Mouse (Mus musculus): ENCODE data around the gene Capn13. TPM values are rescaled to one million over a fixed set of nuclear protein-coding genes. Genes with fewer than 3 reads are reported as not detected.

Gene Capn13
- total and polyA plus RNA-seq, 3 experiments = 0.16 TPM; not detected in 2

GRCm38 (mm10) chr17:73390191-73391089 lies 10.2 kb downstream of the Capn13 start:
- 68% methylated on average over 7 of the region's 7 CpGs for WGBS
- Histone ChIP-seq H3K79me2 (replicated peaks; ENCODE audit: control insufficient read depth, insufficient read depth, low read length) (no peaks in the 10 kb centered on the region), H3K36me3 (ENCODE audit: control insufficient read depth, insufficient read depth, low read length) (no peaks in the 10 kb centered on the region), H3K4me3 (no peak overlapping the region), H3K27me3 (ENCODE audit: control insufficient read depth, insufficient read depth, low read length) (no peaks in the 10 kb centered on the region), H3K9ac (ENCODE audit: low read depth, low read length) (no peak overlapping the region), H3K27ac (no peak overlapping the region), H3K4me1 (ENCODE audit: control insufficient read depth, insufficient read depth, low read length) (no peaks in the 10 kb centered on the region)
- no peak for TF ChIP-seq POLR2A (IDR thresholded peaks at IDR 0.05; ENCODE audit: insufficient read depth, low read depth, low read length)
- TF ChIP-seq CTCF (IDR thresholded peaks at IDR 0.05) = no peak
- TF ChIP-seq EP300 (IDR thresholded peaks at IDR 0.05; ENCODE audit: insufficient read depth, low read depth, low read length) = no peak
- DNase-seq = no peak
- intact Hi-C loops (cut with DNase I) = no loop called here

- no peak overlapping the region for H3K4me3 ChIP-seq
- intact Hi-C loops (cut with DNase I) = no loop called here
- H3K36me3 ChIP-seq (ENCODE audit: control insufficient read depth, insufficient read depth, low read length) = no peaks in the 10 kb centered on the region
- H3K4me1 ChIP-seq (ENCODE audit: control insufficient read depth, insufficient read depth, low read length) = no peaks in the 10 kb centered on the region
- DNase-seq = no peak
- H3K79me2 ChIP-seq (replicated peaks; ENCODE audit: control insufficient read depth, insufficient read depth, low read length) = no peaks in the 10 kb centered on the region
- no peaks in the 10 kb centered on the region for H3K27me3 ChIP-seq (ENCODE audit: control insufficient read depth, insufficient read depth, low read length)
- TF ChIP-seq CTCF (IDR thresholded peaks at IDR 0.05) = no peak
- no peak for TF ChIP-seq POLR2A (IDR thresholded peaks at IDR 0.05; ENCODE audit: insufficient read depth, low read depth, low read length)
- no peak for TF ChIP-seq EP300 (IDR thresholded peaks at IDR 0.05; ENCODE audit: insufficient read depth, low read depth, low read length)
- WGBS = 87% methylated on average over 3 of the region's 3 CpGs
- no peak overlapping the region for H3K27ac ChIP-seq
- no peak overlapping the region for H3K9ac ChIP-seq (ENCODE audit: low read depth, low read length)
Measured at GRCm38 (mm10) chr17:73389336-73389735, 11.3 kb downstream of the Capn13 start.

- intact Hi-C loops (cut with DNase I) = no loop called here
- WGBS = 62% methylated on average over 2 of the region's 2 CpGs
- DNase-seq = no peak
- no peaks in the 10 kb centered on the region for H3K36me3 ChIP-seq (ENCODE audit: control insufficient read depth, insufficient read depth, low read length)
- H3K4me3 ChIP-seq = no peak overlapping the region
- H3K79me2 ChIP-seq (replicated peaks; ENCODE audit: control insufficient read depth, insufficient read depth, low read length) = no peaks in the 10 kb centered on the region
- TF ChIP-seq CTCF (IDR thresholded peaks at IDR 0.05) (no peak), POLR2A (IDR thresholded peaks at IDR 0.05; ENCODE audit: insufficient read depth, low read depth, low read length) (no peak), EP300 (IDR thresholded peaks at IDR 0.05; ENCODE audit: insufficient read depth, low read depth, low read length) (no peak)
- H3K4me1 ChIP-seq (ENCODE audit: control insufficient read depth, insufficient read depth, low read length) = no peaks in the 10 kb centered on the region
- H3K27me3 ChIP-seq (ENCODE audit: control insufficient read depth, insufficient read depth, low read length) = no peaks in the 10 kb centered on the region
- H3K27ac ChIP-seq = no peak overlapping the region
- H3K9ac ChIP-seq (ENCODE audit: low read depth, low read length) = no peak overlapping the region
Measured at GRCm38 (mm10) chr17:73386581-73386980, 14.1 kb downstream of the Capn13 start.

GRCm38 (mm10) chr17:73385940-73386339 lies 14.7 kb downstream of the Capn13 start:
- Histone ChIP-seq H3K36me3 (ENCODE audit: control insufficient read depth, insufficient read depth, low read length) (no peaks in the 10 kb centered on the region), H3K4me3 (no peak overlapping the region), H3K9ac (ENCODE audit: low read depth, low read length) (no peak overlapping the region), H3K79me2 (replicated peaks; ENCODE audit: control insufficient read depth, insufficient read depth, low read length) (no peaks in the 10 kb centered on the region), H3K27ac (no peak overlapping the region), H3K4me1 (ENCODE audit: control insufficient read depth, insufficient read depth, low read length) (no peaks in the 10 kb centered on the region), H3K27me3 (ENCODE audit: control insufficient read depth, insufficient read depth, low read length) (no peaks in the 10 kb centered on the region)
- intact Hi-C loops (cut with DNase I) = no loop called here
- WGBS = 71% methylated on average over 3 of the region's 3 CpGs
- no peak for DNase-seq
- TF ChIP-seq CTCF (IDR thresholded peaks at IDR 0.05) = no peak
- no peak for TF ChIP-seq POLR2A (IDR thresholded peaks at IDR 0.05; ENCODE audit: insufficient read depth, low read depth, low read length)
- no peak for TF ChIP-seq EP300 (IDR thresholded peaks at IDR 0.05; ENCODE audit: insufficient read depth, low read depth, low read length)

GRCm38 (mm10) chr17:73382327-73383014 lies 18.2 kb downstream of the Capn13 start:
- H3K4me3 ChIP-seq = no peak overlapping the region
- H3K9ac ChIP-seq (ENCODE audit: low read depth, low read length) = no peak overlapping the region
- intact Hi-C loops (cut with DNase I) = no loop called here
- no peaks in the 10 kb centered on the region for H3K36me3 ChIP-seq (ENCODE audit: control insufficient read depth, insufficient read depth, low read length)
- no peak for DNase-seq
- no peaks in the 10 kb centered on the region for H3K79me2 ChIP-seq (replicated peaks; ENCODE audit: control insufficient read depth, insufficient read depth, low read length)
- no peak overlapping the region for H3K27ac ChIP-seq
- H3K4me1 ChIP-seq (ENCODE audit: control insufficient read depth, insufficient read depth, low read length) = no peaks in the 10 kb centered on the region
- no peaks in the 10 kb centered on the region for H3K27me3 ChIP-seq (ENCODE audit: control insufficient read depth, insufficient read depth, low read length)
- TF ChIP-seq CTCF (IDR thresholded peaks at IDR 0.05) (no peak), EP300 (IDR thresholded peaks at IDR 0.05; ENCODE audit: insufficient read depth, low read depth, low read length) (no peak), POLR2A (IDR thresholded peaks at IDR 0.05; ENCODE audit: insufficient read depth, low read depth, low read length) (no peak)
- 69% methylated on average over 9 of the region's 9 CpGs for WGBS

- H3K4me1 ChIP-seq (ENCODE audit: control insufficient read depth, insufficient read depth, low read length) = no peaks in the 10 kb centered on the region
- H3K27ac ChIP-seq = no peak overlapping the region
- H3K27me3 ChIP-seq (ENCODE audit: control insufficient read depth, insufficient read depth, low read length) = no peaks in the 10 kb centered on the region
- no peak overlapping the region for H3K9ac ChIP-seq (ENCODE audit: low read depth, low read length)
- WGBS = 92% methylated on average over 3 of the region's 3 CpGs
- no peak for TF ChIP-seq EP300 (IDR thresholded peaks at IDR 0.05; ENCODE audit: insufficient read depth, low read depth, low read length)
- TF ChIP-seq CTCF (IDR thresholded peaks at IDR 0.05) = no peak
- TF ChIP-seq POLR2A (IDR thresholded peaks at IDR 0.05; ENCODE audit: insufficient read depth, low read depth, low read length) = no peak
- no peak for DNase-seq
- H3K79me2 ChIP-seq (replicated peaks; ENCODE audit: control insufficient read depth, insufficient read depth, low read length) = no peaks in the 10 kb centered on the region
- intact Hi-C loops (cut with DNase I) = no loop called here
- no peak overlapping the region for H3K4me3 ChIP-seq
- H3K36me3 ChIP-seq (ENCODE audit: control insufficient read depth, insufficient read depth, low read length) = no peaks in the 10 kb centered on the region
Measured at GRCm38 (mm10) chr17:73381681-73382080, 19.0 kb downstream of the Capn13 start.

Measured in heart, adult 2 months (tissue).